Mouse (Mus musculus) CH12.LX (cell line): ENCODE results near the gene Trim40.
A peak's percentile ranks its signal among the peaks of the same experiment; 100 is the strongest.

Experiments
- CTCF ChIP-seq, 2 experiments: IDR thresholded peaks in 1 of 2; conservative IDR thresholded peaks in 1 of 2; 2 replicates each; pipeline ENCODE4 v1.5.1; 2011 to 2012; ENCODE audit warnings: low read depth in 2 of 2, low read length in 2 of 2, improper control_type of control experiment in 1 of 2, inconsistent platforms in 1 of 2, mild to moderate bottlenecking in 1 of 2, moderate library complexity in 1 of 2
- HCFC1 ChIP-seq: IDR thresholded peaks from 2 replicates; pipeline ENCODE4 v1.6.1; 2012; ENCODE audit warnings: low read depth, mild to moderate bottlenecking, inconsistent platforms, low read length, improper control_type of control experiment
- JUND ChIP-seq: conservative IDR thresholded peaks from 2 replicates; pipeline ENCODE4 v1.6.1; 2011; ENCODE audit warnings: low read depth, low read length, improper control_type of control experiment
- MYC ChIP-seq: IDR thresholded peaks from 2 replicates; pipeline ENCODE4 v1.6.1; 2011; ENCODE audit warnings: low read depth, mild to moderate bottlenecking, improper control_type of control experiment, low read length
- PAX5 ChIP-seq: IDR thresholded peaks from 2 replicates; pipeline ENCODE4 v1.6.1; 2012; ENCODE audit warnings: low read length, inconsistent platforms, mixed read lengths
- POLR2AphosphoS2 ChIP-seq: IDR thresholded peaks from 2 replicates; pipeline ENCODE4 v1.6.1; 2011; ENCODE audit warnings: low read depth, low read length, improper control_type of control experiment
- TCF12 ChIP-seq: IDR thresholded peaks from 2 replicates; pipeline ENCODE4 v1.6.1; 2014; ENCODE audit warnings: low read depth, mild to moderate bottlenecking, inconsistent platforms, low read length, improper control_type of control experiment
- ZC3H11A ChIP-seq: IDR thresholded peaks from 2 replicates; pipeline ENCODE4 v1.6.1; 2012; ENCODE audit warnings: low read depth, mild to moderate bottlenecking, inconsistent platforms, low read length, improper control_type of control experiment

GRCm38 (mm10) chr17:36836874-36837647 is 52.9 kb downstream of the Trim40 start, which contains the start of gene Trim26:
- TF ChIP-seq JUND (no peak), HCFC1 (peak; percentile 67), POLR2AphosphoS2 (no peak), ZC3H11A (no peak), TCF12 (peak; percentile 58; the same call in 1 of the 2 replicates), CTCF (conservative IDR thresholded peaks at IDR 0.05 in 1 of 2, IDR thresholded peaks at IDR 0.05 in 1 of 2; ENCODE audit: low read depth in 2 of 2, low read length in 2 of 2) (no peak), MYC (peak; percentile 14; the same call in 1 of the 2 replicates), PAX5 (no peak)
